Mouse (Mus musculus) cortical plate, adult 2 months (tissue): ENCODE data around the gene Gm27021. TPM values are rescaled to one million over a fixed set of nuclear protein-coding genes. Genes with fewer than 3 reads are reported as not detected.

Experiments
- H3K27ac ChIP-seq: fragments of 200-500 bp; 2 replicates; pipeline ENCODE4 v1.5.1; 2012; ENCODE audit warnings: low read length, control low read depth, inconsistent platforms; ENCODE audit not compliant: insufficient read depth
- H3K4me1 ChIP-seq: fragments of 200-500 bp; 2 replicates; pipeline ENCODE4 v1.6.1; 2011; ENCODE audit warnings: low read length; ENCODE audit not compliant: control insufficient read depth, insufficient read depth
- H3K4me3 ChIP-seq: fragments of 200-500 bp; 2 replicates; pipeline ENCODE4 v1.5.1; 2011; ENCODE audit warnings: mild to moderate bottlenecking, low read length, control low read depth; ENCODE audit not compliant: insufficient read depth
- CTCF ChIP-seq: fragments of 200-500 bp; IDR thresholded peaks from 2 replicates; pipeline ENCODE4 v1.5.1; 2011; ENCODE audit warnings: mild to moderate bottlenecking, control low read depth, low read length; ENCODE audit not compliant: insufficient read depth; ENCODE audit errors: extremely low read depth
- POLR2A ChIP-seq: fragments of 200-500 bp; IDR thresholded peaks from 2 replicates; pipeline ENCODE4 v1.6.1; 2011; ENCODE audit warnings: mild to moderate bottlenecking, low read length, control low read depth; ENCODE audit not compliant: insufficient read depth; ENCODE audit errors: extremely low read depth
- polyA plus RNA-seq: library from polyadenylated mRNA; depleted of rRNA; stranded (reverse); fragments of >200 nt; gene quantifications from 2 replicates; pipeline ENCODE4 v1.2.3, GENCODE M21; 2012

The Gm27021 gene
- polyA plus RNA-seq, 1 experiment: 1.5 TPM

- no peak overlapping the region for H3K27ac ChIP-seq
- H3K4me1 ChIP-seq: no peaks in the 10 kb centered on the region
- H3K4me3 ChIP-seq: no peak overlapping the region
- TF ChIP-seq POLR2A: no peak
- no peak for TF ChIP-seq CTCF
Measured at GRCm38 (mm10) chr8:120630031-120630430, 37.8 kb downstream of the Gm27021 start.

GRCm38 (mm10) chr8:120627298-120627697 lies 40.6 kb downstream of the Gm27021 start:
- TF ChIP-seq CTCF: no peak
- TF ChIP-seq POLR2A: no peak
- H3K4me3 ChIP-seq: no peak overlapping the region
- H3K4me1 ChIP-seq: no peaks in the 10 kb centered on the region
- no peak overlapping the region for H3K27ac ChIP-seq

- Histone ChIP-seq H3K4me3 (no peak overlapping the region), H3K27ac (no peak overlapping the region), H3K4me1 (no peaks in the 10 kb centered on the region)
- TF ChIP-seq CTCF: no peak
- no peak for TF ChIP-seq POLR2A
Measured at GRCm38 (mm10) chr8:120626461-120626860, 41.4 kb downstream of the Gm27021 start.

- TF ChIP-seq POLR2A: no peak
- no peak for TF ChIP-seq CTCF
- H3K4me1 ChIP-seq: no peaks in the 10 kb centered on the region
- no peak overlapping the region for H3K4me3 ChIP-seq
- H3K27ac ChIP-seq: no peak overlapping the region
Measured at GRCm38 (mm10) chr8:120623608-120624007, 44.3 kb downstream of the Gm27021 start.

GRCm38 (mm10) chr8:120622161-120622560 lies 45.7 kb downstream of the Gm27021 start:
- TF ChIP-seq CTCF: no peak
- no peak for TF ChIP-seq POLR2A
- no peak overlapping the region for H3K27ac ChIP-seq
- H3K4me3 ChIP-seq: no peak overlapping the region
- no peaks in the 10 kb centered on the region for H3K4me1 ChIP-seq

GRCm38 (mm10) chr8:120620441-120620840 lies 47.4 kb downstream of the Gm27021 start:
- peak overlapping the region; percentile 79 for H3K27ac ChIP-seq
- no peaks in the 10 kb centered on the region for H3K4me1 ChIP-seq
- H3K4me3 ChIP-seq: no peak overlapping the region
- TF ChIP-seq CTCF (no peak), POLR2A (no peak)

GRCm38 (mm10) chr8:120619235-120620180 lies 48.4 kb downstream of the Gm27021 start:
- peak overlapping the region; percentile 79 for H3K27ac ChIP-seq

GRCm38 (mm10) chr8:120618110-120618509 lies 49.8 kb downstream of the Gm27021 start:
- TF ChIP-seq POLR2A (no peak), CTCF (peak; percentile 71)
- Histone ChIP-seq H3K27ac (no peak overlapping the region), H3K4me3 (no peak overlapping the region)

More at GRCm38 (mm10) chr8:120619235-120620180, 48.4 kb downstream of the Gm27021 start:
- Histone ChIP-seq H3K4me1 (no peaks in the 10 kb centered on the region), H3K4me3 (no peak overlapping the region)
- no peak for TF ChIP-seq CTCF
- TF ChIP-seq POLR2A: no peak

GRCm38 (mm10) chr8:120616663-120617626 lies 50.9 kb downstream of the Gm27021 start:
- TF ChIP-seq CTCF (no peak), POLR2A (no peak)
- no peak overlapping the region for H3K27ac ChIP-seq
- no peak overlapping the region for H3K4me3 ChIP-seq
- no peaks in the 10 kb centered on the region for H3K4me1 ChIP-seq

More at GRCm38 (mm10) chr8:120618110-120618509, 49.8 kb downstream of the Gm27021 start:
- no peaks in the 10 kb centered on the region for H3K4me1 ChIP-seq
